ENCODE assay signal across 21 mouse cellular contexts in the genomic region with DNA sequence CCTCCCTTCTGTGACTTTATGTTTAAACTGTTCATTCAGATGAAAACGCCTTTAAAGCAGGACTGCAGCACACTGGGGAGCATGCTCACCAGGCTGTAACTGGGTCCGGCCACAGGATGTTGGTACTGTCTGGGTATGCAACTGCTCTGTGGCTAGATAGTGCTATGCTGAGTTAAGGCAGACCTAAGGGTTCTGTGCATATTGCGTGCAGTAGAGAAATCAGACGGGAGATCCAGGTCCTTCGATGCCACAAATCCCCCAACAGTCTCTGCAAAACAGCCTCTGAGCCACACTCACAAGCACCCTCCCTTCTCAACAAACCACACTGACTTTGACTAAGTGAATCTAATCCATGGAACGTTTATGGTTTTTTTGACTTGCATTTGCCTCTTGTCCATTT. TPM values are rescaled to one million over a fixed set of nuclear protein-coding genes. Genes with fewer than 3 reads are reported as not detected.
DNase-seq lines count a peak whose midpoint lies in the region; ATAC-seq lines count a peak whose summit lies in the region.
"Had no signal": no experiment of that assay in that cellular context is flagged by ENCODE, and none has a peak within 500 bp of the region (broad histone marks: within the 10 kb centered on the region; RNA-seq: fewer than 3 reads in every experiment).

No protein-coding gene starts in this region.

- H3K36me3 ChIP-seq in megakaryocyte, embryonic 14.5 days (replicated peaks; ENCODE audit: low read length): peaks cover 8% of the 10 kb centered on the region
- peaks cover 4% of the 10 kb centered on the region; the same call in 1 of the 2 replicates for H3K36me3 ChIP-seq in splenic B cell, adult 2 months (ENCODE audit: control insufficient read depth, insufficient read depth, low read length, poor library complexity, severe bottlenecking)
- H3K36me3 ChIP-seq: forebrain, embryonic 10.5 days; G1E; hindbrain, embryonic 12.5 days; hindbrain, embryonic 15.5 days had no signal

- no peak for ATAC-seq in megakaryocyte, adult 5-6 weeks (ENCODE audit: poor library complexity, severe bottlenecking)
- ATAC-seq: forebrain, embryonic 13.5 days; forebrain, embryonic 16.5 days had no signal

- peak; percentile 35 to 38 for DNase-seq in B cell, adult 2 months
- DNase-seq in splenic B cell, adult 2 months (ENCODE audit: low read depth, low spot score): peak; percentile 52
- DNase-seq in right cerebral cortex, adult 18-20 months: no peak
- no peak for DNase-seq in layer of hippocampus, postnatal 25 days (ENCODE audit: extremely low spot score in 1 of 2, low spot score in 1 of 2)
- DNase-seq: adrenal gland, postnatal 10 days; adrenal gland, postnatal 36 days; cerebellum, adult 11-12 months; cerebellum, adult 8-10 months; cerebellum, postnatal 14 days; gastrocnemius, postnatal 10 days; gastrocnemius, postnatal 36 days had no signal

- H3K27me3 ChIP-seq in megakaryocyte, embryonic 14.5 days (replicated peaks): no peaks in the 10 kb centered on the region
- no peaks in the 10 kb centered on the region for H3K27me3 ChIP-seq in splenic B cell, adult 2 months (ENCODE audit: control insufficient read depth, insufficient read depth, low read length, poor library complexity, severe bottlenecking)
- H3K27me3 ChIP-seq: forebrain, embryonic 13.5 days; hindbrain, embryonic 12.5 days; hindbrain, embryonic 15.5 days; Patski had no signal

- H3K9me3 ChIP-seq in megakaryocyte, embryonic 14.5 days: no peaks in the 10 kb centered on the region
- H3K9me3 ChIP-seq: forebrain, embryonic 10.5 days; forebrain, embryonic 13.5 days; G1E; hindbrain, embryonic 12.5 days; hindbrain, embryonic 15.5 days had no signal

- peak overlapping the region; percentile 75 for H3K4me3 ChIP-seq in megakaryocyte, embryonic 14.5 days (replicated peaks)
- no peak overlapping the region for H3K4me3 ChIP-seq in brown adipose tissue, adult 24 weeks (ENCODE audit: insufficient read depth, low read depth, low read length)
- H3K4me3 ChIP-seq: forebrain, embryonic 10.5 days; forebrain, embryonic 13.5 days; hindbrain, embryonic 12.5 days; hindbrain, embryonic 15.5 days had no signal

- 0 out of 2 replicates have a peak overlapping the region, but pooled peaks have one; percentile 30 for H3K27ac ChIP-seq in brown adipose tissue, adult 24 weeks (replicated peaks; ENCODE audit: low read depth, low read length)
- H3K27ac ChIP-seq: forebrain, embryonic 10.5 days; forebrain, embryonic 13.5 days; hindbrain, embryonic 12.5 days; hindbrain, embryonic 15.5 days had no signal

- H3K4me1 ChIP-seq in megakaryocyte, embryonic 14.5 days: peaks cover 87% of the 10 kb centered on the region
- H3K4me1 ChIP-seq in brown adipose tissue, adult 24 weeks (ENCODE audit: control insufficient read depth, insufficient read depth, insufficient read length, low read length): 0 out of 2 replicates have a peak, but pooled peaks cover 3% of the 10 kb centered on the region
- H3K4me1 ChIP-seq: forebrain, embryonic 13.5 days; hindbrain, embryonic 12.5 days; hindbrain, embryonic 15.5 days had no signal

RNA-seq across cellular contexts. Expression of a gene that starts 46.5 kb away (rescaled TPM):
- polyA plus RNA-seq in megakaryocyte, embryonic 14.5 days (2012; ENCODE audit: insufficient read depth, low replicate concordance): 1.6 and 6.5 TPM in 2 replicates
- total RNA-seq in megakaryocyte, adult 5-6 weeks (2015): 16.8 and 17.9 TPM in 2 replicates
- 15.3 and 20.4 TPM in 2 replicates for total RNA-seq in megakaryocyte, adult 5-6 weeks (2017)
- polyA plus RNA-seq in brown adipose tissue, adult 24 weeks (2012; ENCODE audit: insufficient read depth, insufficient read length, missing spikeins): 1.4 and 3.3 TPM in 2 replicates
- 1 to 10 TPM; 2.2 to 2.7 TPM for total RNA-seq in layer of hippocampus, postnatal 25 days (2021)

Comparison
In these comparisons a context has a peak if more than half of its experiments do, and no peak if none do; other contexts are left out.
1. DNase-seq: peak in B cell, adult 2 months (2 of 2) and splenic B cell, adult 2 months (single experiment); none in right cerebral cortex, adult 18-20 months (single experiment) and layer of hippocampus, postnatal 25 days (0 of 2).
2. RNA of a gene that starts 46.5 kb away (total RNA-seq): 15.3 to 20.4 TPM in megakaryocyte, adult 5-6 weeks; 2.2 to 2.7 TPM in layer of hippocampus, postnatal 25 days; every median in the first group is over 4 times any median in the second.